Mouse (Mus musculus): ENCODE measurements around the gene Lyar.

Lyar gene

DNA sequence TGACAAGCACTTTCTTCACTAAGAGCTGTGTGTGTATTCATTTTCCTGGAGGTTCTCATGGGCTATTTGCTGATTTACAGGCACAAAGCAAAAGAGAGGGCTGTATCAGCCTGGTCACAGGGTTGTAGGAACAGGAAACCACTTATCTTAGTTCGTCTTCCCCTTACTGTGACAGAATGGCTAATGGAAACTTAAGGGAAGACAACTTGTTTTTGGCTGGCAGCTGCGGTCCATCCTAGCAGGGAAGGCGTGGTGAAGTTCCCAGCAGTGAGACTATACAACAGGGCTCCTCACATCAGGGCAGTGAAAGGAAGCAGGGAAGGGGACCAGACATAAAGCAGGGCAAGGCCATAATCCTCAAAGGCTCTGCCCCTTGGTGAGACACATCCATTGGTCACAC, 35.4 kb downstream of the Lyar start:
- no peak for DNase-seq (ENCODE audit: low read depth, low spot score)

DNA sequence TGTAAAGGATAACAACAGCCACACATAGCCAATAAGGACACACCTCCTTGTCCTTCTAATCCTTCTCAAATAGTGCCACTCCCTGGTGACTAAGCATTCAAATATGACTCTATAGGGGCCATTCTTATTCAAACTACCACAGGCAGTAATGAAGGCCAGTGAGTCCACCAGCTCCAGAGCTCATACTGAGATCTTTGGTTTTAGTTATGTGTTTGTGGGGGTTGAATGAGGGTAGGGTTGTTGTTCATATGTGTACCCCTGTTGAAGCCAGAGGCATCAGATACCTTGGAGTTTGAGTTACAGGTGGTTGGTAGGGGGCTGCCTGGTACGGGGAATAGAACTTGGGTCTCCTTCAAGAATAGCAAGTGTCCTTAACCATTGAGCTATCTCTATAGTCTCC, 36.3 kb downstream of the Lyar start:
- DNase-seq (ENCODE audit: low read depth, low spot score): no peak

DNA sequence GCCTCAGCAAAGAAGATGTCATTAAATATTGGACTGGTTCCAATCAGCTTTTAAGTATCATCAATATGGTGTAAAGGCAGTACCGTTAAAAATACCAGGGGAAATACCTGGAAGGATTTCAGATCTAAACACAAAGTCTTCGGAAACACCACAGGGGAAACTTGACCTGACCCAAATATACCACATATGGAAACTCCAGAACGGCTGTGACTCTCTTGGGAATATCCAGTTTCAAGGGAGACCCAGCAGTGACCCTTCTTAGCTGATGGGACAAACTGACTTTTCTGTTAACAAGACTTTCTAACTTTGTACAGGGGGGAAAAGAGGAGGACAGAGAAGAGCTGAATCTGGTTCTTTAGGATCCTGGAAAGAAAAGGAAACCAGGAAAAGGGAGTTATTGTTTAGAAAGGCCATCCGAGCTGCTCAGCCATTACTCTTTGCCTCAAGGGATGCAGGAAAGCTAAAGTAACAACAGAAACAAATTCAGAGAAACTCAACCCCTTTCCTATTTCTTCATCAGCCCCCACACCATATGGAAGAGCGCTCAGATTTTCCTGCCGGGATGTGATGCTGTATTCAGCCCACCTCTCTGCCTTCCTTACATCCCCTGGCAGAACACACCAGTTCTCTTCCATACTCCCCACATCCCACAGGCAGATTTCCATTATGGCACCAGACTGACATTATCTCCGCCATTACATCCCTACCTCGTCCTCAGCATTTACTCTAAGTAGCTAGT, 37.9 kb downstream of the Lyar start:
- DNase-seq (ENCODE audit: low read depth, low spot score): no peak

DNA sequence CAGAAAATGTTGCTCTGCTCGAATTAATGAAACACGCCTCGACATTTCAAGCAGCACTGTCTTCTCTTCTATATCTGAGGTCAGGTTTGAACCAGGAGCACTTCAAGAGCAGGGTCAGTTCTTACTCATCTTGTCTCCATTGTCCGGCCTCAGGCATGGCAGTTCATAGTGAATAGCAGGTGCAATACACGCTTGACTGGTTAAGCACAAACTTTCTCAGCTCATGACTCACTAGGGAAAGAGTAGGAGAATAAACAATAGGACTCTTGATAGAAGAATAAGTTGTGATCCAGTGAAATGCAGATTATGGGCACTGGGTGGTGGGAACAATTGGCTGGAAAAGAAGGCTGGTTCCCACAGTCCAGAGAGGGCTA, 38.5 kb downstream of the Lyar start:
- DNase-seq (ENCODE audit: low read depth, low spot score): no peak

DNA sequence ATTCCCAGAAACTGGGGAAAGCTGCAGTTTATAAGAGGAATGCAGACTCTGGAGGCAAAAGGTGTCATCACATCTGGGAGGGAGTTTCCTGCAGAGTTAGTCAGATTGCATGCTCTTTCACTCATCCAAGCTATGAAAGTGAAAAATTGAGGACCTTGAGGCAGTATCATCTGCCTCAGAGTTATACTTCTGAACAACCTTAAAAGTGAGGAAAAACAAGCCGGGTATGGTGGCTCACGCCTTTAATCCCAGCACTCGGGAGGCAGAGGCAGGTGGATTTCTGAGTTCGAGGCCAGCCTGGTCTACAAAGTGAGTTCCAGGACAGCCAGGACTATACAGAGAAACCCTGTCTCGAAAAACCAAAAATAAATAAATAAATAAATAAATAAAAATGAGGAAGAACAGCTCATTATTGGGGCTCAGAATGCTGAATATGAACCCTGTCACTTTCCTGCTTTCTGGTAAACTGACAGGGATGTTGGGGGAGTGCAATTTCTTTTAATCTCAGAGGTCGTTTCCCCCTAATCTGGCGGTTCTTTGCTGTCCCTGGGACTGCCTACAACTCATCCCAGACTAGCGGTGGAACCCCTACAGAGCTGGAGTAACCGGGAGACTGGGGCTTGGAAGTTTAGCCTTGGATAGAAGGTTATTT, 39.3 kb downstream of the Lyar start:
- DNase-seq (ENCODE audit: low read depth, low spot score): peak; percentile 4

DNA sequence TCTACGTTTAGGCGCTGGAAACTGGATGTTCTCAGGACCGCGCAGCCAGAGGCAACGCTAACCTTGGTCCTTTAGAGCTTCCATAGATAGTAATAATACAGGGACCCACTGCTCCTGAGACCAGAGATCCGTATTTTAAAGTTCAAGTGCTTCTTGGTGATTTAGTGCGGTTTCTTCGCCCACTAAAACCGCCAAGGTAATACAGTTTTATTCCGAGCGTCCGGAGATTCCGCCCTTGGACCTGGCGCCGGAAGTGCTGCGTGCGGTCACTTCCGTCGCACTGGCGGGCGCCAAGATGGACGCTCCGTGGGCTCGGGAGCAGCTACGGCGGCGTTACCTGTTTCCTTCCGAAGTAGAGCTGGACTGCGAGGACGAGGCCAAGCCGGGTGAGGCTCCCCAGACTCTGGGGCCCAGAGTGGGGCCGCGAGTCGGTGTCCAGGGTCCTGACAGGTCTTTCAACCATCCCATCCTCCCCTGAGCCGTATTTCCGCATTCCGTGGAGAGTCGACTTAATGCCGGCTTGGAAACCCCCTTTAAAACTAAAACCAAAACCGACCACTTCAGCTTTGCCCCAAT, 39.9 kb downstream of the Lyar start, which contains the start of gene Tmem128:
Gene Tmem128 (plus strand): TSS at position 79 of the 576 bp plus-strand sequence.
- DNase-seq (ENCODE audit: low read depth, low spot score): peak; percentile 63

DNA sequence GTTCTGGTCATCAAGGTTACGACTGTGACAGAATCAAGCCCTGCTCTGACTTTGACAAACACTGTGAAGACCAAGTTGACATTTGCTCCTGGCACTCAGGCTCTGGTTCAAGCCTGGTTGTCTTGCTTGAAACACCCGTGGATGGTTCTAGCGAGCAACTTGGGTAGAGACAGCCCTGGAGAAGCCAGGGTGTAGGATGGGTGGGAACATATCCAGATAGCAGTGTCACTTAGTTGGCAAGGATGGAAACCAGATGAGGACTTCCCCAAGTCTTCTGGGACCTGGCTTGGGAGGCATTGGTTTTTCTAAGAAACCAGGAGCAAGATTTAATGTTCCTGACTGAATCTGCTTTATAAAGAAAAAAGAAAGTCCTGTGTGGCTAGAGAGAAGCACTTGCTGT, 50.7 kb downstream of the Lyar start:
- no peak for DNase-seq (ENCODE audit: low read depth, low spot score)

DNA sequence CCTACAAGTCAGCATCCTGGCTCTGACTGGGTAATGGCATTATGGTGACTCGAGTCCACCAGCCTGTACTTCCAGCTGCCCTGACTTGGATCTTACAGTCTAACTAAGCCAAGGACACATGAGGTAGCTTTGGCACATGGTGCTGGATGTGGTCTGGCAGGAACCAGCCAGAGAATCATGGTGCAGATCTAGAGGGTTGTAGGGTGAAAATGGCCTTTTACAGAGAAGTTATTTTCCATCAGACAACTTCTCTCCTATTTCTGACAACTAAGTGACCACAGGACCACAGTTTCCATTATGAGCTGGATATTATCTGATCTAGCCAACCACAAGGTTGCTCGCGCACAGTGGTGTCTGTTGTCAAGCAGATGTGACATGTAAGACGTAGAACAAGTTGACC, 53.6 kb downstream of the Lyar start:
- DNase-seq (ENCODE audit: low read depth, low spot score): no peak

DNA sequence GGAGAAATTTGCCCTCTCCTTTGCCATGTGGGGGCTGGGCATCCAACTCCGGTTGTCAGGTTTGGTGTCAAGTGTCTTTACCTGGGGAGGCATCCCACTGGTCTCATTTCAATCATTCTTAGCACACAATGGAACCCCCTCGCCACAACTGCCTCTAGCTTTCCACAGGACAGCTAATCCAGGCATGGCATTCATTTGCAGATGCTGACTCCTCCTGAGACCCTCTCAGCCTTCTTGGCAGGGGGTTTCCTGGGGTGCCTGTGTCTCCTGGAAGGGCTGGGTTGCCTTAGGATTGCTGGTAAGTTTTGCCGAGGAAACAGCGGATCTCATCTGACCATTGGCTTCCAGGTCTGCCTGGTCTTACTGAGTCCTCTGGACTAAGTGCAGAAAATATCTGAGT, 55.5 kb downstream of the Lyar start, which contains the start of gene Otop1:
Gene Otop1 (plus strand): TSS at position 202 of the 400 bp plus-strand sequence.
- DNase-seq (ENCODE audit: low read depth, low spot score): no peak

DNA sequence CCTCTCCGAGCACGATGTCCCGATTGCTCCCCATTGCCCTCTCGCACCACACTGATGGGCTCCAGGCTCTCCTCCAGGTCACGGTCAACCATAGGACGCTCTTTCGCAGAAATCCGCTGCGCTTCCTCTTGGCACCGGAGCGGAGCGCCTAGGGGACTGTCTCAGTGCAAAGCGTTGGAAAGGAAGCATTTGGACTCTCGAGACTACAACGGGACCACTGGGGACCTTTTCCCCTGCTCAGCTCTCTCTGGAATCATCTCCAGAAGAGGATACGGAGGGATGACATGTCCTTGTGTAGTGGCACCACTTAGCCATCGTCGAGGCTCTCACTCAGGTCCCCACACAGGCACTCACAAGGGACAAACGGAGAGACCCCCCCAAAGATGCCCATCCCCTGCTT, 56.2 kb downstream of the Lyar start:
- no peak for DNase-seq (ENCODE audit: low read depth, low spot score)

DNA sequence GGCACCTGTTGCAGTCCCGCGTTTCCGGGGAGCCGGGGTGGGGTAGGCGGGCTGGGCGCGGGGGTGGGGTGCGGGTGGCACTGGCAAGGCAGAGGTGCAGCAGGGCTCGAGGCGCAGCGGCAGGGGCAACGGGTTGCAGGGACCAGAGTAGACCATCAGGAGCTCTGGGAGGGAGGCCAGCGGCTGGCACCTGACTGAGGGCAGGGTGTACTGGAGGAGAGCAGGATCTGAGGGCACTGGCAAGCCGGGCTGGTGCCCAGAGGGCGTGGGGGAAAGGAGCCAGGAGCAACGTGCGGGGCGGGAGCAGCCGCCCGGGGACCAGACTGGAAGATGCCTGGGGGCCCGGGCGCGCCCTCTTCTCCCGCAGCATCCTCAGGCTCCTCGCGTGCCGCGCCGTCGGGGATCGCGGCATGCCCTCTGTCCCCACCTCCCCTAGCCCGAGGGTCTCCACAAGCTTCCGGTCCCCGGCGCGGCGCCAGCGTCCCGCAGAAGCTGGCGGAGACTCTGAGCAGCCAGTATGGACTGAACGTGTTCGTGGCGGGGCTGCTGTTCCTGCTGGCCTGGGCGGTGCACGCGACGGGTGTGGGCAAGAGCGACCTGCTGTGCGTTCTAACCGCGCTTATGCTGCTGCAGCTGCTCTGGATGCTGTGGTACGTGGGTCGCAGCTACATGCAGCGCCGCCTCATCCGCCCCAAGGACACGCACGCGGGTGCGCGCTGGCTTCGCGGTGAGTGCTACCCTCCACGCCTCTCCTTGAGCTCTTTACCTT, 57.0 kb downstream of the Lyar start:
- no peak for DNase-seq (ENCODE audit: low read depth, low spot score)

DNA sequence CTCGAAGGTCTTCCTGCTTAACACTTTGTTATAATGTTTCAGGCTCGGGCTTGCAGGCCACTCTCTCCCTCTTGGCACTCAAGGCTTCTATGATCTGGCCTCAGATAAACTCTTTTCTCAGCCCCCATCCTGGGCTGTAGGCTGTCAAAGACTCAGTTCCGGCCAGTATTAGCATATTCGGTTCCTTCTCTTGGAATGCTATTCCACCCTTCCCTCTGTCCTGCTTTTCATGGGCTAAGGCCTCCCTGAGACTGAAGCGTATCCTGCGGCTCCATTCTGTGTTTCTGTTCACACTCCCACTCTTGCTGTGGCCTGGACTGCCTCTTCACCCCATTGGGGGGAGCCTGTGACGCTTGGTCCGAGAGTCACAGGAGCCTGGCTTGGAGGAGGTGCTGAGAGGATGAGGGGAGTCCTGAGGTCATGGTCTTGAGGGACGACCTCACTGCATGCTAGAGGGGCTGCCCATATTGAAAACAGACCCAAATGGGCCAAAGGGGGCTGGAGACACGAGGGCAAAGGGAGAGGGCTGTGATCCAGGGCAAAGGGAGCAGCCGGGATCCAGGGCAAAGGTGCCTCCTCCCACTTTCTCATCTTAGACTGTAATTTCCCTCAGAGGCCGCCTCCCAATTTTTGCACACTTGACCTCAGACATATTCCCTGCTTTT, 57.8 kb downstream of the Lyar start:
- no peak for DNase-seq (ENCODE audit: low read depth, low spot score)

DNA sequence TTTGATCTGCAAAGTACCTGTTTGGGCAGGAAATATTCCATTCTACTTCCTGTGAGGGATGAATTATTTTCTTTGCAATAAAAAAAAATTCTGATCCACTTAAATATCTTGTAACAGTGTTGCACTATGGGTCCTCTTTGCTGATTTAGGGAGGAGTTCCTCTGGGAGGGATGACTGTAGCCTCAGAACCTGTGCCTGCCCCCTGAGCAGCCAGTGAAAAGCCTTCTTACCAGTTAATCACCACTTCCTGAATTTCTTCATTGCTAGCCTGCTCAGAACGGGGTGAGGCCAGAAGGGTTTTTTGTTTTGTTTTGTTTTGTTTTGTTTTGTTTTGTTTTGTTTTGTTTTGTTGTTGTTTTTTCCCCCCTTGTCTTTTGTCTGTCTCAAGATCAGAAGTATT, 59.8 kb downstream of the Lyar start:
- no peak for DNase-seq (ENCODE audit: low read depth, low spot score)
